Mouse (Mus musculus) hindbrain, embryonic 11.5 days (tissue): ENCODE data around the gene Sema4d. TPM values are rescaled to one million over a fixed set of nuclear protein-coding genes. Genes with fewer than 3 reads are reported as not detected.

Experiments used
- ATAC-seq: fragments of 200-750 bp; cut with Nextera tagmentation; 2 replicates; pipeline ENCODE4 v1.8.0; 2017; ENCODE audit warnings: mild to moderate bottlenecking, moderate TSS enrichment, moderate library complexity; ENCODE audit not compliant: low FRiP score
- DNase-seq: peaks from one replicate; pipeline ENCODE4 v3.0.0-alpha.2; 2015; ENCODE audit warnings: low spot score
- H3K27ac ChIP-seq: fragments of 300-500 bp; sonication (generic); 2 replicates; pipeline ENCODE4 v1.5.1; 2014; ENCODE audit warnings: mild to moderate bottlenecking, low read depth, low read length
- H3K27me3 ChIP-seq: fragments of 300-500 bp; sonication (generic); 2 replicates; pipeline ENCODE4 v1.6.1; 2014; ENCODE audit warnings: mild to moderate bottlenecking, low read length, moderate library complexity, mixed read lengths; ENCODE audit not compliant: control insufficient read depth, insufficient read depth
- H3K36me3 ChIP-seq: fragments of 300-500 bp; sonication (generic); 2 replicates; pipeline ENCODE4 v1.6.1; 2014; ENCODE audit warnings: mild to moderate bottlenecking, low read length, moderate library complexity, mixed read lengths; ENCODE audit not compliant: control insufficient read depth, insufficient read depth
- H3K4me1 ChIP-seq: fragments of 300-500 bp; sonication (generic); replicated peaks from 2 replicates; pipeline ENCODE4 v1.6.1; 2014; ENCODE audit warnings: low read length, mixed read lengths; ENCODE audit not compliant: control insufficient read depth, insufficient read depth
- H3K4me2 ChIP-seq: fragments of 300-500 bp; sonication (generic); replicated peaks from 2 replicates; pipeline ENCODE4 v1.6.1; 2014; ENCODE audit warnings: mild to moderate bottlenecking, low read depth, low read length
- H3K4me3 ChIP-seq: fragments of 300-500 bp; sonication (generic); 2 replicates; pipeline ENCODE4 v1.5.1; 2014; ENCODE audit warnings: low read depth, low read length
- H3K9ac ChIP-seq: fragments of 300-500 bp; sonication (generic); 2 replicates; pipeline ENCODE4 v1.6.1; 2014; ENCODE audit warnings: low read depth, low read length
- H3K9me3 ChIP-seq: fragments of 300-500 bp; sonication (generic); 2 replicates; pipeline ENCODE4 v1.6.1; 2016; ENCODE audit warnings: low read length; ENCODE audit not compliant: control insufficient read depth
- WGBS: fragments of 180-500 bp; shearing (Covaris S2); extraction: QIAGEN DNeasy Blood & Tissue Kit; methylation state at CpG from one replicate; pipeline ENCODE4 v1.1.7; 2014; 5-methylcytosine and 5-hydroxymethylcytosine counted together
- polyA plus RNA-seq: library from polyadenylated mRNA; unstranded; fragments of >200 nt; fragmentation: Nextera tagmentation; extraction: Ambion mirVana; gene quantifications from 2 replicates; pipeline ENCODE4 v1.2.1, GENCODE M21; 2014

The Sema4d gene
- polyA plus RNA-seq, 1 experiment from 2014 or later = 3.9 TPM

DNA sequence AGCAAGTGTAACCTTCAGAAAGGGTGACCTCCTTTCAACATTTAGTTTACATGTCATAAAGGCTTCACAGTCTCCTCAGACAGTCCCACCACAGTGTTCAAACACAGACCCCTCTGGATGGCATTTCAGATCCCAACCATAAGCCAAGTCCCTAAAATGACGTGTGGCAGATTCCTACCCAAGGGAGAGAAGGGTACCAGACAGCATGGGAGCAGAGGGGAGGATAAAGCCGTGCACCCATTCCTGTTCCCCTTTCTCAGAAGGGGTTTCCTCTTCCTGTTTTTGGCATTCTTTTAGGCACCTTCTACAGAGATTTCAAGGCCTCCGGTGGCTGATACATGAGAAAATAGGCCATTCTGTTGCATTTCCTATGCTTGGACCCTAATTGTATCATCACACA is 135.5 kb downstream of the Sema4d start:
- ATAC-seq (no peak), DNase-seq (no peak)
- H3K4me1 ChIP-seq = no peaks in the 10 kb centered on the region
- peaks cover 11% of the 10 kb centered on the region for H3K36me3 ChIP-seq
- H3K27me3 ChIP-seq = no peaks in the 10 kb centered on the region
- 83% methylated on average over 3 of the region's 3 CpGs for WGBS
- no peak overlapping the region for H3K27ac ChIP-seq
- no peak overlapping the region for H3K9ac ChIP-seq
- no peak overlapping the region for H3K4me2 ChIP-seq
- no peaks in the 10 kb centered on the region for H3K9me3 ChIP-seq
- H3K4me3 ChIP-seq = no peak overlapping the region

DNA sequence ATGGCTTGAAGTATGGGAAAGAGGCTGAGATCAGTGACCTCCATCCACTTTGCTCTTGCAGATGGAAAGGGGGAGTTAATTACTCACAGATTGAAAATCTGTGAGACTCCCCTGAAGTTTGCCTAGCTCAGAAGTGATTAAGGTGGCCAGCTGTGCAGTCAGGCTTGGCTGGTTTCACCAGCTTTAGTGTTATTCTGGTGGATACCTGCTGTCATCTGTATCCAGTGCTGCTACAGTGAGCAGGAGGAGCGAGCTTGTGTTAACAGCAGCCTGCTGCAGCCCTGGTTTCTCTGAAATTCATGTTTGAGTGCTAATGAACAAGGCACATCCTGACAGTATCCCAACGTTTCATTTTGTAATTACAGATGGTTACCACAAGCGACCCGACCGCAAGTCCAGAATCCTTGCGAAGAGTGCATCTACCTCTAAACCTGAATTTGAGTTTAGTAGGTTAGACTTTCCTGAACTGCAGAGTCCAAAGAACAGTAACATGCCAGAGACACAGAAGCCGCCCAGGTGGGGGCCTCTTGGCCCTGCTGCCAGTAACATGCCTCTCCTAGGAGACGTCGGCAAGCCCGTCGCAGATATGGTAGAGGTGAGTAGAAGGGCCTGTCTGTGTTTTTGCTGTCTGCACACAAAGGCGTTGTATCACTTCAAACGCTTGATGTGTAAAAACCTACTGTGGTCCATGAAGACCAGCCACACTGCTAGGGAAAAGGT is 136.9 kb downstream of the Sema4d start:
- no peaks in the 10 kb centered on the region for H3K4me1 ChIP-seq
- no peak overlapping the region for H3K4me3 ChIP-seq
- H3K4me2 ChIP-seq = no peak overlapping the region
- no peak overlapping the region for H3K27ac ChIP-seq
- no peaks in the 10 kb centered on the region for H3K27me3 ChIP-seq
- ATAC-seq = no peak
- no peak overlapping the region for H3K9ac ChIP-seq
- 96% methylated on average over 13 of the region's 13 CpGs for WGBS
- no peak for DNase-seq
- H3K9me3 ChIP-seq = no peaks in the 10 kb centered on the region
- peaks cover 11% of the 10 kb centered on the region for H3K36me3 ChIP-seq

GRCm38 (mm10) chr13:51653961-51654360 is 139.6 kb downstream of the Sema4d start:
- Histone ChIP-seq H3K27me3 (no peaks in the 10 kb centered on the region), H3K36me3 (peaks cover 10% of the 10 kb centered on the region), H3K4me1 (0 out of 2 replicates have a peak, but pooled peaks cover 2% of the 10 kb centered on the region), H3K4me2 (no peak overlapping the region), H3K9ac (no peak overlapping the region), H3K27ac (no peak overlapping the region), H3K4me3 (no peak overlapping the region), H3K9me3 (no peaks in the 10 kb centered on the region)
- WGBS = 91% methylated on average over 9 of the region's 9 CpGs
- no peak for DNase-seq
- ATAC-seq = no peak

- 99% methylated on average over 6 of the region's 6 CpGs for WGBS
- no peak for ATAC-seq
- no peak overlapping the region for H3K9ac ChIP-seq
- H3K9me3 ChIP-seq = no peaks in the 10 kb centered on the region
- no peak overlapping the region for H3K4me3 ChIP-seq
- no peak overlapping the region for H3K4me2 ChIP-seq
- H3K27ac ChIP-seq = no peak overlapping the region
- H3K27me3 ChIP-seq = no peaks in the 10 kb centered on the region
- H3K4me1 ChIP-seq = 0 out of 2 replicates have a peak, but pooled peaks cover 2% of the 10 kb centered on the region
- no peak for DNase-seq
- H3K36me3 ChIP-seq = peaks cover 7% of the 10 kb centered on the region
Observed at GRCm38 (mm10) chr13:51653159-51653558, 140.4 kb downstream of the Sema4d start.

- peak; percentile 97 for ATAC-seq
Observed at GRCm38 (mm10) chr13:51651408-51652064, 142.0 kb downstream of the Sema4d start, which contains the start of gene Secisbp2. TSS of gene Secisbp2 (plus strand) at chr13:51651697.

DNA sequence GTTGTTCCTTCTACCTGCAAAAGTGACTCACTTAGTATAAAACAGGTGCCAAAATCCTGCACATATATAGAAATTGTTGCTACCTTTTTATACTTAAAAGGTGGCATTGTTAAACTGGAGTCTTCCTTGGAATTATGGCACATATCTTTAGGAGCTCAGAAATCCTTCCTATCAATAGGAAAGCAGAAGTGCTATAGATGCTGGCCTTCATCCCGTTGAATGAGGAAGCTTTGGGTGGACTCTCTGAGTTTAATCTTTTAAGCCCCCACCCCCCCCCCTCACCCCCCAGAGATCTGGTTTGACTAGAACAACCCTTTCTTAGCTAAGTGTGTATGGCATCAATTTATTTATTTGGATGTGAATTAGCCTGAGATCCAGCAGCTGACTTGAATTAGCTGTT is 143.8 kb downstream of the Sema4d start:
- no peak overlapping the region for H3K9ac ChIP-seq
- 69% methylated on average over 1 of the region's 1 CpGs for WGBS

More at GRCm38 (mm10) chr13:51651408-51652064, 142.0 kb downstream of the Sema4d start, which contains the start of gene Secisbp2:
- Histone ChIP-seq H3K4me3 (peak within 1 kb of the TSS; percentile 76), H3K4me1 (peaks cover 2% of the 10 kb centered on the region; the same call in 1 of the 2 replicates), H3K9ac (peak within 1 kb of the TSS; percentile 69), H3K27ac (peak within 1 kb of the TSS; percentile 80), H3K27me3 (no peaks in the 10 kb centered on the region), H3K4me2 (peak within 1 kb of the TSS; percentile 72), H3K9me3 (no peaks in the 10 kb centered on the region), H3K36me3 (0 out of 2 replicates have a peak, but pooled peaks cover 4% of the 10 kb centered on the region)
- DNase-seq = peak; percentile 95
- WGBS = under 1% methylated on average over 62 of the region's 69 CpGs

DNA sequence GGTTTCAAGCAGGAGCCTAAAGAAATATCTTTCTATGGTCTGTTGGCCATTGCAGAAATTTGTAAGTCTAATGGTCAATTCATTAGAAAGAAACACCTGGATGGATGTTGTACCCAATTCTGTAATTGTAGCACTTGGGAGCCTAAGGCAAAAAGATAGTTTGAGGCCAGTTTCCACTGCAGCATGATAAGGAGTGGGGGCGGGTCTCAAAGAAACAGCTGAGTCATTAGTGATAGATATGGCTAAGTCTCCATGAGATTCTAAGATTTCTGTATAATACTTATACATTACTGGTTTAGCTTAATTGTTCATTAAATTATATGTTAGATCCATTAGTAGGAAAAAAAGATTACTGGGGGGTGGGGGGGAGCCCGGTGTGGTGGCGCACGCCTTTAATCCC is 145.3 kb downstream of the Sema4d start:
- H3K27me3 ChIP-seq = no peaks in the 10 kb centered on the region
- WGBS = 89% methylated on average over 4 of the region's 4 CpGs

More for the DNA sequence above, 143.8 kb downstream of the Sema4d start:
- Histone ChIP-seq H3K4me2 (no peak overlapping the region), H3K4me3 (no peak overlapping the region), H3K4me1 (peaks cover 2% of the 10 kb centered on the region; the same call in 1 of the 2 replicates), H3K27ac (no peak overlapping the region), H3K36me3 (0 out of 2 replicates have a peak, but pooled peaks cover 4% of the 10 kb centered on the region), H3K27me3 (no peaks in the 10 kb centered on the region), H3K9me3 (no peaks in the 10 kb centered on the region)
- DNase-seq (no peak), ATAC-seq (no peak)

DNA sequence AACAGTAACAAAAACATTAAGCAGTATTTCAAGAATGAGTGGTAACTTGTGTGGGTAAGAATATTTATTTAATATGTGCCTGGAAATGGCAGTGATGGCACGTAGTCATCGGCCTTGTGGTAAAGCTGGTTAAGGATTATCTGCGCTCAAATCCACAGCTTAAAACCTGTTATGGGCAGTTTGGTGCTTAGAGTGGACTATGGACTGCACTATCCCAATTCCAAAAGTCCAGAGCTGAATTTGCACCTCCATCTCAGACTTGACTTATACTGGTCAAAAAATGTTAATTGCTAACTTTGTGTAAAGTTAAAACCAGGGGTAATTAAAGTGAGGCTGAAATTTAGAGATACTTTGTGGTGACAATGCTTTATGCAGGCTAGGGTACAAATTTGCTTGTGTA is 145.8 kb downstream of the Sema4d start:
- no peaks in the 10 kb centered on the region for H3K27me3 ChIP-seq
- no peak for DNase-seq
- H3K4me3 ChIP-seq = peak overlapping the region; percentile 10; the same call in 1 of the 2 replicates
- 0 out of 2 replicates have a peak overlapping the region, but pooled peaks have one; percentile 5 for H3K4me2 ChIP-seq
- H3K4me1 ChIP-seq = peaks cover 2% of the 10 kb centered on the region; the same call in 1 of the 2 replicates
- H3K9ac ChIP-seq = no peak overlapping the region
- ATAC-seq = no peak
- 97% methylated on average over 3 of the region's 3 CpGs for WGBS
- H3K27ac ChIP-seq = no peak overlapping the region
- H3K36me3 ChIP-seq = 0 out of 2 replicates have a peak, but pooled peaks cover 4% of the 10 kb centered on the region
- H3K9me3 ChIP-seq = no peaks in the 10 kb centered on the region

More for the DNA sequence above, 145.3 kb downstream of the Sema4d start:
- DNase-seq = no peak
- H3K9me3 ChIP-seq = no peaks in the 10 kb centered on the region
- no peak overlapping the region for H3K4me3 ChIP-seq
- 0 out of 2 replicates have a peak, but pooled peaks cover 4% of the 10 kb centered on the region for H3K36me3 ChIP-seq
- H3K4me1 ChIP-seq = peaks cover 2% of the 10 kb centered on the region; the same call in 1 of the 2 replicates
- ATAC-seq = no peak
- no peak overlapping the region for H3K27ac ChIP-seq
- H3K9ac ChIP-seq = no peak overlapping the region
- H3K4me2 ChIP-seq = no peak overlapping the region
